Mouse (Mus musculus) lung, postnatal 4 days (tissue): Measurements from ENCODE around the gene 4930452B06Rik.
"Not testable (repeated sequence)": the region's sequence is repeated elsewhere in the genome, so short reads cannot be mapped to it uniquely, and the experiment has no call there.

Source experiments
- DNase-seq, 2 experiments: peaks; one replicate each; pipeline ENCODE4 v3.0.0; 2021

The 4930452B06Rik gene

DNA sequence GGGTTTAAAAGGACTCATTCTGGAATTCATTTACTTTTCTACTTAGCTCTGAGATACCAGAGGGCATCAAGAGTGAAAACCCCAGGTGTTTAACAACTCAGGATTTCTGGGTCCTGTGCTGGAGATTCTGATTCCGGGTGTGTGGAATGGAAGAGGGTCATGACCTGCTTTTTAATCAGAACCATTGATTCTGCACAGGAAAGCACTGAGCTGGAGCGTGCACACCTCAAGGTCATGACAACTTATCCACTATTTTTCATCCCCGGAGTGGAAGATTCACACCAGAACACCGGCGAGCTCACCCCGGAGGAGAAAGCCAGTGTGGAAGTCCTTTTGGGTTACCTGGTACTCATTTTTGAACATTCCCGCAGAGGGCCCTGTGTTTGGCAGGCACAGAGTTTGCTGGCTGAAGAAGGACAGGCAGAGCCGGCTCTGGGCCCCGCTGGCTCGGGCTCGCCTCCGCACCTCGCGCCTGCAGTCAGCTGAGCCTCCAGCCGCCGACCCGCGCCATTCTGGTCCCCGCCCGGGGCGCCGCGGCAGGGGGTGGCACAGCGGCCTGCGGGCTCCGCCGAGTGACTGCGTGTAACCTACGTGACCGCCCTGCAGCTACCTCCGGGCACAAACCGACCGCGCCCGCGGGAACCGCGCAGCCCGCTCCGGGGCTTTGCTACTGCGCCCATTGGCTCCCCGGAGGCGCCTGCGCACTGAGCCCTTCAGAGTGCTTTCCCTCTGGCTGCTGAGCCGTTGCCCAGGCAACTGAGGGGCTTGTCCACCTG is at the start of gene 4930452B06Rik:
4930452B06Rik (minus strand) TSS at position 605 of the 776 bp plus-strand sequence.
- DNase-seq: peak; percentile 80 to 88

DNA sequence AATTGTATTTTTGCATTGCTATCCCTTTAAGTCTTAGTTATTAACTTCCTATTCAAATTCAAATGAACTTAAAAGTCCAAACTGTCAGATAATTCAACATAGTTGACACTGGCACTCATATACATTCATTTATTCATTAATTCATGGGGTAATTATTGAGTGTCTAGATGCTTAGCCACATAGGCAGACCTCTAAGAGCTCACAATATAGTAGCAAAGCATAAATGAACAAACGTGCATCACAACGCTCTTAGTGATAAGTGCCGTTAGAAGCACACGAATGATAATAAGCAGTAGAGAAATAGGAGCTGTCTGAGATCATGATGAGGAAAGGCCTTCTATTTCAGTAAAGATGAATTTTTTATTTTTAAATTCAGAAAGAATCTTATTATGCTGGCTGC is 46.6 kb upstream of the 4930452B06Rik start:
- no peak for DNase-seq

DNA sequence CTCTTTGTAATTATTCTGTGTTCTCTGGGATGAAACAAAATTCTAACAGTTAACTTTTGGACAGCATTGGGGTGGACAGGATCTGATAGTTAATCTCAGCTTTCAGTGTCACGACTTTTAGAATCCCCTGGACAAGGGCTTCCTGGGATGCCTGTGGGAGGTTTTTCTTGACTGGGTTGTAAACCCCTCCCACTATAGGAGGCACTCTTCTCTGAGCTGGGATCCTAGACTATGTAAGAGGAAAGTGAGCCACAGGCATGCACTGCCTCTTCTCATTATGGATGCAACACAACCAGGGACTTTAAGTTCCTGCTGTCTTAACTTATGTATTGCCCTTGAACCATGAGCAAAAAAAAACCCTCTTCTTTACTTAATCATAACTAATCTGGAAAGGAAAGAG is 23.4 kb upstream of the 4930452B06Rik start:
- no peak for DNase-seq

DNA sequence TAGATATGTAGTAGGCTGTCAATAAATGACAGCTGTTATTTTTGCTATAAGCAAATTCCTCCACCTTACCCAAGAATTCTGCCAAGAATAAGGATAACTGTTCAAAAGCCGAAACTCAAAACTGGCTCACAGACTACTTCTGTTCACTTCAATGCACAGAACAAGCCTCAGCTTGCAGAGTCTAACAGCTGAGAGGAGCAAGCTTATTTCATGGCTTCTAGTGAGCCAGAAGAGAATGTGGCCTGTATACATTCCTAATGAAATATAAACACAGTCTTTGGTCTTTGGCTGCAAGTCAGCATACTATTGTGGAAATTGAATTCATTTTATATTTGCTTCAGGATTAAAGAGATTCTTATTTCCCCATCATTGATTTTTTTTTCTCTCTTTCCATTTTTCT is 22.4 kb upstream of the 4930452B06Rik start:
- DNase-seq: no peak

DNA sequence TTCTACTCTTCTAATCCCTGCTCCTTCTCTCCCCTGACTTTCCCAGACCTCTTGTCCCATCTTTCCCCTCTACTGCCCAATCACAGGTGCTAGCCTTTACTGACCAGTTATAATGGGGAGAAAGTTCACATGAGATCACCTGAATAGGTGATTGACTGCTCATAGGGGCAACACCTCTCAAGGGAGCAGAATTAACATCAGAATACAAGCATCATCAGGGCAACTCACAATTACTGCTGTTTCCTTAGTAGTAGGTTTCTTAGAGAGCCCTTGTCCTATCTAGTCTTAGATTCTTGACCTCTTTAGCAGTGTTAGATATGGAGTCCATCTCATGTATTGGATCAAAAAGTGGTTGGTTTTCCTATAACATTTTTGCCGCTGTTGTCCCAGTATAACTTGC is 20.1 kb upstream of the 4930452B06Rik start:
- DNase-seq: no peak

DNA sequence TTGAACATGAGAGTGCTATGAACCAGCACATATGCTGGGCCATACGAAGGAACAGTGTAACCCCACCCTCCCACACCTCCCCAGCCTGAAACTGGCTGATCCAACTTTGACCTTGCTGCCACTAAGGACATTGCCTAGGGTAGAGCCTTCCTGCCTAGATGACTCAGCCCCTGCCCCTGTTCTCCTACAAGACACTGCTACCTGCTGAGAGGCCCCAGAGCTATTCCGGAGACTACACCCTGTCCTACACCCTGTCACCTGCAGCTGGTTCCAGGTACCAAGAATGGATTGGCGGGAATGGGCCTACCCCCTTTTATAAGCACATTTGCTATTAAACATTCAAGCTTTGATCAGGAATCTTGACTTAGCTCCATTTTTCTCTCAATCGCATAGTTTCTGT is 13.9 kb upstream of the 4930452B06Rik start:
- DNase-seq: no peak

DNA sequence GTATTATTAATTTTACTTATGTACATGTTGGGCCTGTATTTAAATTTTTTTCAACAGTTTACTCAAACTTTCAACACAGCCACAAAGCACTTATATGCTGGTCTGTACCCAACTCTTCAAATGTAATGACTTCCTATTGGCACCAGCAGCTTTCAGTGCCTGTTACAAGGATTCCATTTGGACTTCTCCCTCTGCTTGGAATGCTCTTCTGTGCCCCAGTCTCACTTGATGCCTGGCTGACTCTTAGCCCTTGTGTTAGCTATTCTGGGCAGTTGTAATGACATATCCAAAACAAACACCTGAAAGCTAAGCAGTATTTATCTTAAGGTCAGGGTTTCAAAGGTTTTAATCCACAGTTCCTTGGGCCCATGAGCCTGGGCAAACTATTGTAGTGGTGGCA is 5.7 kb downstream of the 4930452B06Rik start:
- peak in 1 of 2 experiments; percentile 35 for DNase-seq

DNA sequence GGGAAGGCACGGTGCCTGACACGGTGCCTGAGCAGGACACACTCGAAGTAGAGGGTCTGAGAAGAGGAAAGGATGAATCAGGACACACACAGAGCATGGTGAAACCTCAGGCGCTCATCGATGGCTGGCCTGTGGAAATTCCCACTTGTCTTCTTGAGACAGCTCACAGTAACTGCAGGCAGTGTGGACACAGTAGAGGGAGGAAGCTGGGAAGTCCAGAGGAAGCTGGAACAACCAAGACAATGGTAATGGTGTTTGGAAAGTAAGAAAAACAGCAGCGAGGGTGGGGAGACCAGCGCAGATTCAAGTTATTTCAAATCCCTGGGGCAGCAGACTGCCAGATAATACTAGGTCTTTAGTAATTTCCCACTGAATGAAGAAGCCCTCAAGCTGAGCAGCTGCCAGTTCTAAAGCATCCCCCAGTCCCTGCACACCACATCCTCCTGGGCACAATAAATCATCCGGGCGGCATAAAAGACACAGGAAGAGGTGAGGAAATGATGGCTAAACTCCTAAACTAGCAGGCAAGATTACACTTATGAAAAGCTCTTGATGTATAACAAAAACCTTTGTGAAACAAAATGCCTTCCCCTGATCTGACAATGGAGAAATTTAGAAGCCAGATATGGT is 24.3 kb downstream of the 4930452B06Rik start:
- DNase-seq: peak in 1 of 2 experiments; percentile 38

DNA sequence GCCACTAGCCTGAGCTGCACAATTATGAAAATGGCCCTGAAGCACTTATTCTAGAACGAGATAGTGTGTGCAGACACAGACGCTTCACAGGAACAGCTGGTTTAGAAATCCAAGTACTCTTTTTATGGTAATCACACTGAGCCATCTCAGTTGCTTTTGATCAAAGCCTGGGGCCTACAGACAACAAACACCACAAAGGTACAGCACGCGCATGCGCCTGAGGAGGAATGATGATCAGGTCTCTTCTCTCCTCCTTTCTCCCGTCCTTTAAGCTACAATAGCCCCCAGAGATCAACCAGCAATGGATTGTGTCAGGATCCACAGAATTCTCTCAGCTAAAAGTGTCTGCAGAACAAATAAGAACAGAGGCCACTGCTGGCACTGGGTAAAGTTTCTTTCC is 33.8 kb downstream of the 4930452B06Rik start:
- no peak for DNase-seq

DNA sequence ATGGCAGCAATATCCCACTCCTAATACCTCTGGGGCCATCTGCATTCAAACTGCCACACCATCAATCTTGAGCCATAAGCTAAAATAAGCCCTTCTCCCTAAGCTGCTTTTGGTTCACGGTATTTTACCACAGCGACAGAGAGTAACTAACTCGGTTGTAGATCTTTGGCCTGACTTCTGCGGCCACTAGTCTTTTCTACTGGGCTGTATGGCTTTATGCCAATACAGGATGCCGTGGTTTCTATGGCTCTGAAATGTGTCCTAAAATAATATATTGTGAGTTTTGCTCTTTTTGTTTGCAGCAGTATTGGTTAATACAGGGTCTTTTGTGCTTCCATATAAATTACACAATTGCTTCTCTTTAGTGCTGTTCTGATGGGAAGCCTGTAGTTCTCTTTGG is 37.6 kb downstream of the 4930452B06Rik start:
- no peak for DNase-seq

DNA sequence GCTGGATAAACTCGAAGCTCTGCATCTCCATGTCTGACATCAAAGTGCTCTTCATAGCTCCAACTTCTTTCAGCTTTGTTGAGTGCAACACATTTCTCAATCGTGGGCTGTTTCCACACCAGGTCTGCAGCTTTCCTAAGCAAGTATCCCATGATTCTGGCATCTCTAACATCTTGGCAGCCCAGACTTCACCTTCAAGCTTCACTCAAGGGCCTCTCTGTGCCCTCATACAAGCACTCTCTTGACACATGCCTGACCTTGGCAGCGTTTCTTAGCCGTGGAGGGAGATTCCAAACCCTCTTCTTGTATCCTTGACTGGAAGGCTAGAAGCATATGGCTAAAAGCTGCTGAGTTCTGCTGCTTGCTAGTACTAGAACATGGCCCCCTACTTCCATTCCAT is 38.6 kb downstream of the 4930452B06Rik start:
- DNase-seq: peak; percentile 64 to 83

DNA sequence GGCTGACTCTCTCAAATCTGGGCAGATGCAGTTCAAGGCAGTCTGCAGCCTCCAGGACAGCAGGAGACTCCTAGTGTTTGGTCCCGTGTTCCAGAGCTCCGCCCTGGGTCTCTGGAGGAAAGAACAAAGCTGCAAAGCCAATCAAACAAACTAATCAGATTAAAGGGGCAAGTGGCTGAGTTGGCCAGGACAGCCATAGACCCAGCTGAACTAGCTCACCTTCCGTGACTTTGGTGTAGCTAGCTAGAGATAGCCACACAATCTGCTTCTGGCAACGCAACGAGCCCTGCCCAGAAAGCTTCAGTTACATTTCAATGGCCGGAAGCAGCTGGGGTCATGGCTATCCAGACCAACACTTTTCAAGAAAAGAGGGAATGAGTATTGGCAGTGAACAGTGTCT is 44.9 kb downstream of the 4930452B06Rik start:
- DNase-seq: no peak

DNA sequence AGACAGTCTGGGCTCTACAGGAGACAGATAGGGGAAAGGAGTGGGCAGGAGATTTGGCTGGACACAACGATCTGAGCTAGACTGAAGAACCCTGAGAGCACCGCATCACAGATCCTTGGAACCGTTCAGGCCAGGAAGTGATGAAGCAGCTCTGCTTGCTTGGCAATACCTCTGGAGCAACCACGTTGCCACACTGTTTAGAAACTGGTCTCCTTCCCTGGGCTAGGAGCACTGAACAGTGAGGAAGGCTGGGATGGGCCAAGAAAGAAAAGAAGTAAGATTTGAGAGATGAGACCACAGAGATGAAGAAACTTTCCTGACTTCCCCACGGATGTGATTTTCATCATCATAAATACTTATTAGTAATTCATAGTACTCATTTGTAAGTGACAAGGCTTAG is 45.5 kb downstream of the 4930452B06Rik start:
- no peak for DNase-seq

DNA sequence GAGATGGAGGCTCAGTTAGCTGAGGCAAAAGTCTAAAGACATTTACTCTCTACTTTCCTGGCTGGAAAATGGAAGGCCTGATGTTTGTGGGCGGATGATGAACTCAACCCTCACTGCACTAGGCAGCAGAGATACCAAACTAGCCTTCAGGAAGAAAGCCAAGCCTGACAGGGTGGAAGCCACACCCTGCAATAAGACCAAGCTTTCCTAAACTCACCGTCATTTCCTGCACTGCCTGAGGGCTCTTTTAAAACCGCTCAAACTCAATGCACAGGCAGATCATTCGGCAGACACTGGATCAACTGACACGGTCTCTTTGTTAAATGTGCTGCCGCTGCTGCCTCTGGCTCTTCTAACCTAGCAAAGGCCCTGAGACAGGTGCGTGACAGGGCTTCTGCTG is 50.4 kb downstream of the 4930452B06Rik start:
- peak; percentile 33 to 41 for DNase-seq

DNA sequence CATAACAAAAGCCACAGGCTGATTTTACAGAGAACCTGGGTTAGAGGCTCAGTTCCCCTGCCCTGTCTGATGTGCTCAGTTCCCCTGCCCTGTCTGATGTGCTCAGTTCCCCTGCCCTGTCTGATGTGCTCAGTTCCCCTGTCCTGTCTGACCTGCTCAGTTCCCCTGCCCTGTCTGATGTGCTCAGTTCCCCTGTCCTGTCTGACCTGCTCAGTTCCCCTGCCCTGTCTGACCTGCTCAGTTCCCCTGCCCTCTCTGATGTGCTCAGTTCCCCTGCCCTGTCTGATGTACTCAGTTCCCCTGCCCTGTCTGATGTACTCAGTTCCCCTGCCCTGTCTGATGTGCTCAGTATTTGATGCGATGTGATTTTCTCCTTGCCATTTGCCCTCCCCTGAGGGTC is 51.6 kb downstream of the 4930452B06Rik start:
- DNase-seq: not testable (repeated sequence)

DNA sequence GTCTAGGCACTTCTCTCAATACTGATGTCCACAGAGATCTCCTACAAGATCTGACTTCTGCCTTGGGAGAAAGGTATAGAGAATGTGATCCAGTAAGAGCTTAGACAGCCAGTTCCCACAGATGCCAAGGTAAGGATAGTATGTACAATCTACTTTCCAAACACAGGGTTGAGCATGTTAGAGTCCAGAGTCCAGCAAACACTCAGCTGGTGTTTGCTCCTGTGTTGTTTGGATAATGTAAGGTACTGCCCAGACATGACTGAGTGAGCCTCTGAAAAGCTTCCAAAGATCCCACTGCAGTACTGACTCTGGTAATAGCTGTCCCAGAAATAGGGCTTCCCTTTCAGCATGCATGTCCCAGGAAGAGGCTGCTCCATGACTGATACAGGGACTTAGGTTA is 54.0 kb downstream of the 4930452B06Rik start:
- no peak for DNase-seq

DNA sequence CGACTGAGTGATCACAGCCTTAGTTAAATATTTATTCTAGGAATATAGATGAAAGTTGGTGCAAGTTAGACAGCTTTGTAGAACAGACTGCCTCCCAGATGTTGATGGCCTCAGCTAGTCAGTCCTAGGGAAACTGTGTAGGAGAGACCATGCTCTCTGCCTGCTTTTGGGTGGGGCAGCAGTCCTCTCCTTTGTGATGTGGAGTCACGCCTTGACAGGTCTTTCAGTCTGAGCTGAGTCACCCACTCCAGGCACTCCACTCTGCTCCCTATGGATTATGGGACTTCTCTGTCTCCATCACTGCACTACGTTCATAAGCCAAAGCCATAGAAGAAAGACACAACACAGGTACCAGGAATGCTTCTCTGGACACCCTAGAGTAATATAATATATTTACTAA is 55.9 kb downstream of the 4930452B06Rik start:
- DNase-seq: no peak

DNA sequence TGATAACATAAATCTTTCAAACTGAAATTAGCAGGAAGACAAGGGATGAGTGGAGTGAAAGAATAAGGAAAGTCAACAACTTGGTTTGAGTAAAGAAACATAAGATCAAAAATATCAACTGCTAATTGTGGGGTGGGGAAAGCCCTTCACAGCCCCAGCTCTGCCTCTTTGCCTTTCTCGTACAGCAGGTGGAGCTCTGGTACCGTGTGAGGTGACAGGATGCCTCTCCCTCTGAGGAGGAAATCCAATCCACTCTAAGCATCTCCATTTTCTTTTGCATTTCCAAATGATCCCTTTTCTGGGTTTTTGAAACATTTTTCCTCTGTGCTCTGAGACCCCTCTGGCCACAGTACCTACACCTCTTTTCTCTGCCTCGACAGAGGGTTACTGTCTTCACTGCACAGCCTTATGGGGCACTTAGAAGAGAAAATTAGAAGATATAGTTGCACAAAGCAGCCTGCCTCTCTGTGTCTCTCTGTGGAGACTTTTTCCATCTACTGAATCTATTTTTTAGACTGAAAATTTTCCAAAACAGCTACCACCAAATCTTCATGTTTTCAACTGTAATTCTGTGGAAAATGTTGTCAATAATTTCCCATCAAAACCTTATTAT is 57.4 kb downstream of the 4930452B06Rik start:
- peak; percentile 67 to 79 for DNase-seq

DNA sequence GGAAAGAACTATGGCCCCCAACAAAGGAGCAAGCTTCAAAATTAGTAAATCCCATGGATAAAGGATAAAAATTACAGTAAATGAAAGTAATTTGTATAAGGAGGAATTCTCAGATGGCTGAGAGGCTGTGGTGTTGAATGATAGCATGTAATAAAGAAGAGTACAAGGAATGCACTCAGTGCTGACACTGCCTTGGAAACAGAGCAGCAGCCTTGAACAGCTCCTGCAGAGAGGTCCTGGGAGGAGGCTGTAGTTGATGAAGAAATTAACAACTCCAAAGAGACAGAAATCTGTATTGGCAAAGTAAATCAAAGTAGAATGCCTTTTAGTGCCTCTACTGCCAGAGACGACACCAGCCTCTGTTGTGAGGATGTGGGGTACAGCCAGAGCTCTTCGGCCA is 61.1 kb downstream of the 4930452B06Rik start:
- no peak for DNase-seq

DNA sequence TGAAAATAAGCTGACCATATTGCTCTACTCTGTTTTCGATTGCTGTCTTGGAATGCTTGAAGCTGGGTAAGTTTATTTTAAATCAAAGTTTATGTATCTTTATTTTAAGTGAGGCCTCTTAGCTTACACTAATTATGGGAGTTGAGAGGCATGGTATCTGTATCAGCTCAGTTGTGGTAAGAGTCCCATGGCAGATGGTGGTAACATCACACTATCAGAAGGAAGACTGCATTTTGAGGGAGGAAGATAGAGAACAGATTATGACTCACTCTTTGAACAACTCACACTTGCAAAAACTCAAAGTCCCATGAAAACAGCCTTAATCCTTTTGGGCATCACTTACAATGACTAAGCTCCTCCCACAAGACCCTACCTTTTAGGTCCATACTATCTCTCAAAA is 81.0 kb downstream of the 4930452B06Rik start:
- DNase-seq: no peak

DNA sequence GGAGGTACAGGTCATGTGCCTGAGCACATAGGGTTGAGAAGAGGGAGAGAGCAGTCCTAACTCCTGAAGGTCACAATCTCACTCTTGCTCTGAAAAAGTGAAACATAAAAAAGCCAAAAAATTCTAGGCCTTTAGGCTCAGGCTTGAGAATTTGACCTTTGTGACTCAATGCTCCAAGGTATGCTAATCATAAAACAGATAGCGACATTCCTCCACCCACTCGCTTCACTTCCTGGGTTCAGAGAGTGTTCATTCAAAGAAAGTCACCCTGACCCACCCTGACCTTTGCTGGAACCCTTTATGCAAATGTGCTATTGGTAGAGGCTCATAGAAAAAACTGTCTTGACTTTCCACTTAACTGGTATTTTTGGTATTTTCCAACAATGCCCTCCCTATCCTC is 115.0 kb downstream of the 4930452B06Rik start:
- DNase-seq: not testable (repeated sequence)

DNA sequence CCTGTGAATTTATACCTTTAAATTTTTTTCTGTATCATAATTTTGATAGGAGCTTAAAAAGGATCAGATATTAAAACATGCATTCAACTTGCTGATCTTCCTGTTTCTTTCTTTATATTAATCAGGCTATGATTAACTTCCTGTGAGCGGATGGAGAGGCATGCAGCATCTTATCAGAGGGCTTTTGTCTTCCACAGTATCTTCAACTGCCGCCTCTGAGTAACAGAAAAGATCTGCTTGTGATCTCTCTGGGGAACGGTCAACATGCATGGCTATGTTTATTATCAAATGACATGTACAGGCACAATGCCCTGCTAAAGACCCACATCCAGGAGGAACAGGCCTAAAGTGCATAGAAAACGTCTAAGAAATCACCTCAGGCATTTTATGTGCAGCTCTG is 116.9 kb downstream of the 4930452B06Rik start:
- DNase-seq: no peak

DNA sequence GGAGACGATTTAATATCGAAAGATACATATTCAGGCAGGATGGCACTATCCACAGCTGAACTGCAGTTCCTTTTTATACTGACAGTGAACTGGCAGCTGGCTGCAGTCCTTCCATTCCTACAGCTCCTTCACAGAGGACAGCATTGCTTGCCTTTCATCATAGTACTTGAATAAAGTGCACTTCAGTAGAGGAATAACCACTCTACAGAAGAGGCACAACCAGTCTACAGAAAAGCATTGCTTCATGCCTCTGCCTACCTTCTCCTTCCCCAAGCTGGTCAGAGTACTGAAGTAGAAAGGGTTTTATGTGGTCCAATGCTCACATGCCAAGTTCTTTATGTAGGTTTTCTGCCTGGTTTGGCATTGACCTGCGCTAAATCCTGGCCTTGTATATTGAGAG is 130.0 kb downstream of the 4930452B06Rik start:
- DNase-seq: peak in 1 of 2 experiments; percentile 5

DNA sequence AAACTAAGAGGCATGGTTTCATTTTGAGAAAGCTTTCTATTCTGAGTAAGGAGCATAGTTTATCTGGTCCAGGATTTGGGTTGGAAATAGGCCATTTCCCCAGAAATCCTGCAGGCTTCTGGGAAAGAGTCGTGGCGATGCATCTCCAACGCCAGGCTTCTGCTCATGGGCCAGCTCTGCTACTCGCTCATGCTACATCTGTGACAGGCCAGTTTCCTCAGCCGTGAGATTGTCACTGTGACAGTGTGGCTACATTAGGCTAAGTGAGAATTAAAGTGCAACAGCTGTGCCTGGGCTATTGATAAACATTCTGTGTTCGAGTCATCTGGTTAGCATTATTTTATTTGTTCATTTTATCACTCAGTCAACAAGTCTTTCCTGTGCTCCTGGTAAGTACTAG is 140.8 kb downstream of the 4930452B06Rik start:
- DNase-seq: no peak
